11 mouse cellular contexts compared by ENCODE assay signal in the genomic region with DNA sequence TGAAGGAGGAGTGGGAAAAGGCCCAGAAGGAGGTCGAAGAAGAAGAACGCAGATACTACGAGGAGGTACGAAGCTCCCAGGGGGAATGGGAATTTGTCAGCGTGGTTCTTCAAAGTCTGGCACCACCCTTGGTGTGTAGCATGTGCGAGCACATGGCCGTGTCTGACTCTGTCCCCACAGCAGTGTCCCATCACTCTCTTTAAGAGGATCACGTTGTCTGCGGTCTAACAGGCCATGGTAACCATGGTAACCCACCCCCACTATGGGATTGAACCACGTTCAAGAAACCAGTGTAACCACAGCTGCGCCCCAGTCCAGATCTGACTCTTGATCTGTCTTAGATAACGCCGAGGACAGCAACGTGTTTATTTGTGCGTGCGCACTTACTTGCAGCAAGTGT.
DNase-seq lines count a peak whose midpoint lies in the region; ATAC-seq and TF ChIP-seq lines count a peak whose summit lies in the region.
"Had no signal": no experiment of that assay in that cellular context is flagged by ENCODE, and none has a peak within 500 bp of the region (broad histone marks: within the 10 kb centered on the region; RNA-seq: fewer than 3 reads in every experiment).

No protein-coding gene starts in this region.

- 60% methylated on average over 16 of the region's 16 CpGs for WGBS in liver, postnatal 0 days (ENCODE audit: insufficient replicate concordance)
- 66% methylated on average over 16 of the region's 16 CpGs for WGBS in liver, embryonic 11.5 days
- WGBS in hindbrain, embryonic 13.5 days: 51% methylated on average over 16 of the region's 16 CpGs
- WGBS in midbrain, postnatal 0 days: 49% methylated on average over 16 of the region's 16 CpGs

- no peak overlapping the region for H3K27ac ChIP-seq in liver, postnatal 0 days (ENCODE audit: low read depth)
- no peak overlapping the region for H3K27ac ChIP-seq in liver, embryonic 11.5 days (ENCODE audit: low read depth, low read length)
- H3K27ac ChIP-seq in hindbrain, embryonic 13.5 days: no peak overlapping the region
- H3K27ac ChIP-seq in midbrain, postnatal 0 days (ENCODE audit: low read depth, low read length): no peak overlapping the region
- H3K27ac ChIP-seq: liver, embryonic 14.5 days had no signal

- H3K4me3 ChIP-seq in liver, postnatal 0 days (ENCODE audit: low read depth, low read length): no peak overlapping the region
- no peak overlapping the region for H3K4me3 ChIP-seq in liver, embryonic 11.5 days (ENCODE audit: low read depth, low read length)
- H3K4me3 ChIP-seq in hindbrain, embryonic 13.5 days: no peak overlapping the region
- no peak overlapping the region for H3K4me3 ChIP-seq in midbrain, postnatal 0 days (ENCODE audit: low read depth, low read length)

- TF ChIP-seq CTCF in liver, postnatal 0 days (IDR thresholded peaks at IDR 0.05; ENCODE audit: low read depth): no peak
- no peak for TF ChIP-seq CTCF in midbrain, postnatal 0 days (IDR thresholded peaks at IDR 0.05)

- 0 out of 2 replicates have a peak, but pooled peaks cover 2% of the 10 kb centered on the region for H3K4me1 ChIP-seq in liver, postnatal 0 days (ENCODE audit: insufficient read depth)
- no peaks in the 10 kb centered on the region for H3K4me1 ChIP-seq in liver, embryonic 11.5 days (replicated peaks; ENCODE audit: control insufficient read depth, insufficient read depth, low read length)
- peaks cover 11% of the 10 kb centered on the region for H3K4me1 ChIP-seq in hindbrain, embryonic 13.5 days (replicated peaks)
- no peaks in the 10 kb centered on the region for H3K4me1 ChIP-seq in midbrain, postnatal 0 days (ENCODE audit: insufficient read depth, low read length)

- H3K36me3 ChIP-seq in liver, postnatal 0 days (replicated peaks; ENCODE audit: insufficient read depth, low read length): no peaks in the 10 kb centered on the region
- H3K36me3 ChIP-seq in liver, embryonic 11.5 days (ENCODE audit: control insufficient read depth, insufficient read depth, low read length): no peaks in the 10 kb centered on the region
- H3K36me3 ChIP-seq in hindbrain, embryonic 13.5 days: peaks cover 48% of the 10 kb centered on the region
- peaks cover 32% of the 10 kb centered on the region for H3K36me3 ChIP-seq in midbrain, postnatal 0 days (ENCODE audit: insufficient read depth, low read length)

- ATAC-seq in liver, postnatal 0 days: no peak
- ATAC-seq in liver, embryonic 11.5 days (replicated peaks; ENCODE audit: low FRiP score): no peak
- peak; percentile 47 for ATAC-seq in common myeloid progenitor, adult 5-6 weeks (replicated peaks; ENCODE audit: low read depth, poor library complexity, severe bottlenecking)
- ATAC-seq in hindbrain, embryonic 13.5 days (ENCODE audit: low FRiP score): peak; percentile 59; the same call in 1 of the 2 replicates
- ATAC-seq in midbrain, postnatal 0 days (ENCODE audit: low FRiP score): no peak

- DNase-seq in liver, postnatal 0 days: peak; percentile 11
- no peak for DNase-seq in liver, embryonic 11.5 days (ENCODE audit: low spot score)
- DNase-seq in midbrain, postnatal 0 days (ENCODE audit: low spot score): peak; percentile 78
- DNase-seq in urinary bladder, postnatal 10 days (ENCODE audit: low spot score): no peak
- DNase-seq in urinary bladder, postnatal 36 days (ENCODE audit: low spot score in 2 of 2): no peak
- DNase-seq: kidney, adult 8-10 months; lung, postnatal 36 days; right cerebral cortex, postnatal 14 days had no signal

- no peak overlapping the region for H3K9ac ChIP-seq in liver, postnatal 0 days (replicated peaks)
- no peak overlapping the region for H3K9ac ChIP-seq in liver, embryonic 11.5 days (ENCODE audit: low read depth, low read length)
- H3K9ac ChIP-seq in hindbrain, embryonic 13.5 days: no peak overlapping the region
- H3K9ac ChIP-seq in midbrain, postnatal 0 days (replicated peaks; ENCODE audit: low read length, poor library complexity, severe bottlenecking): no peak overlapping the region
- H3K9ac ChIP-seq: liver, embryonic 14.5 days had no signal

- H3K4me2 ChIP-seq in liver, postnatal 0 days (ENCODE audit: low read depth, low read length): no peak overlapping the region
- no peak overlapping the region for H3K4me2 ChIP-seq in liver, embryonic 11.5 days
- no peak overlapping the region for H3K4me2 ChIP-seq in hindbrain, embryonic 13.5 days
- H3K4me2 ChIP-seq in midbrain, postnatal 0 days (ENCODE audit: low read depth, low read length, poor library complexity, severe bottlenecking): no peak overlapping the region

- TF ChIP-seq EP300 in liver, postnatal 0 days (IDR thresholded peaks at IDR 0.05; ENCODE audit: low read depth): no peak

- H3K9me3 ChIP-seq in liver, postnatal 0 days (ENCODE audit: low read length): no peaks in the 10 kb centered on the region
- H3K9me3 ChIP-seq in liver, embryonic 11.5 days (ENCODE audit: control insufficient read depth, low read length): no peaks in the 10 kb centered on the region
- H3K9me3 ChIP-seq in hindbrain, embryonic 13.5 days: no peaks in the 10 kb centered on the region
- H3K9me3 ChIP-seq in midbrain, postnatal 0 days (ENCODE audit: low read length): no peaks in the 10 kb centered on the region

- no peaks in the 10 kb centered on the region for H3K27me3 ChIP-seq in liver, postnatal 0 days (ENCODE audit: insufficient read depth, low read length)
- H3K27me3 ChIP-seq in liver, embryonic 11.5 days (replicated peaks; ENCODE audit: control insufficient read depth, insufficient read depth, low read length): no peaks in the 10 kb centered on the region
- no peaks in the 10 kb centered on the region for H3K27me3 ChIP-seq in hindbrain, embryonic 13.5 days
- H3K27me3 ChIP-seq in midbrain, postnatal 0 days (ENCODE audit: insufficient read depth, low read length): no peaks in the 10 kb centered on the region

Comparison
In these comparisons a context has a peak if more than half of its experiments do, and no peak if none do; other contexts are left out.
1. DNase-seq: peak in liver, postnatal 0 days (single experiment) and midbrain, postnatal 0 days (single experiment); none in liver, embryonic 11.5 days (single experiment), urinary bladder, postnatal 10 days (single experiment) and urinary bladder, postnatal 36 days (0 of 2).
2. ATAC-seq: peak in common myeloid progenitor, adult 5-6 weeks (single experiment) and hindbrain, embryonic 13.5 days (single experiment); none in liver, postnatal 0 days (single experiment), liver, embryonic 11.5 days (single experiment) and midbrain, postnatal 0 days (single experiment).